Mouse (Mus musculus) heart, embryonic 13.5 days (tissue): ENCODE results near the gene Slc4a5. TPM values are rescaled to one million over a fixed set of nuclear protein-coding genes. Genes with fewer than 3 reads are reported as not detected.
A peak's percentile ranks its signal among the peaks of the same experiment; 100 is the strongest.

Experiments
- ATAC-seq: fragments of 200-750 bp; cut with Nextera tagmentation; 2 replicates; pipeline ENCODE4 v1.8.0; 2017; ENCODE audit warnings: moderate TSS enrichment; ENCODE audit not compliant: insufficient number of reproducible peaks, low FRiP score, low TSS enrichment; ENCODE audit errors: extremely low read depth
- H3K27ac ChIP-seq: fragments of 300-500 bp; sonication (generic); replicated peaks from 2 replicates; pipeline ENCODE4 v1.5.1; 2015; ENCODE audit warnings: moderate library complexity, mild to moderate bottlenecking, inconsistent platforms
- H3K27me3 ChIP-seq: fragments of 300-500 bp; sonication (generic); replicated peaks from 2 replicates; pipeline ENCODE4 v1.6.1; 2015; ENCODE audit warnings: mild to moderate bottlenecking, inconsistent platforms
- H3K36me3 ChIP-seq: fragments of 300-500 bp; sonication (generic); 2 replicates; pipeline ENCODE4 v1.6.1; 2015; ENCODE audit warnings: mild to moderate bottlenecking, inconsistent platforms
- H3K4me1 ChIP-seq: fragments of 300-500 bp; sonication (generic); 2 replicates; pipeline ENCODE4 v1.6.1; 2015; ENCODE audit warnings: inconsistent platforms
- H3K4me2 ChIP-seq: fragments of 300-500 bp; sonication (generic); 2 replicates; pipeline ENCODE4 v1.6.1; 2015; ENCODE audit warnings: inconsistent platforms, mild to moderate bottlenecking, moderate library complexity
- H3K4me3 ChIP-seq: fragments of 300-500 bp; sonication (generic); 2 replicates; pipeline ENCODE4 v1.5.1; 2015; ENCODE audit warnings: moderate library complexity, mild to moderate bottlenecking, inconsistent platforms
- H3K9ac ChIP-seq: fragments of 300-500 bp; sonication (generic); 2 replicates; pipeline ENCODE4 v1.6.1; 2015; ENCODE audit warnings: inconsistent platforms, mild to moderate bottlenecking, moderate library complexity
- H3K9me3 ChIP-seq: fragments of 300-500 bp; sonication (generic); 2 replicates; pipeline ENCODE4 v1.6.1; 2016; ENCODE audit warnings: inconsistent platforms
- WGBS: fragments of 180-500 bp; shearing (Covaris S2); methylation state at CpG from one replicate; pipeline ENCODE4 v1.1.7; 2015; ENCODE audit warnings: mixed read lengths; 5-methylcytosine and 5-hydroxymethylcytosine counted together
- polyA plus RNA-seq: library from polyadenylated mRNA; unstranded; fragments of >200 nt; fragmentation: Nextera tagmentation; extraction: Ambion mirVana; gene quantifications from 2 replicates; pipeline ENCODE4 v1.2.1, GENCODE M21; 2015

Slc4a5 gene
- polyA plus RNA-seq, 1 experiment from 2014 or later, result 0.11 TPM

- Histone ChIP-seq H3K4me1 (peaks cover 28% of the 10 kb centered on the region), H3K36me3 (peaks cover 52% of the 10 kb centered on the region), H3K4me3 (no peak overlapping the region), H3K4me2 (peak overlapping the region; percentile 93), H3K9me3 (no peaks in the 10 kb centered on the region), H3K27ac (peak overlapping the region; percentile 72; the same call in 1 of the 2 replicates), H3K9ac (no peak overlapping the region), H3K27me3 (no peaks in the 10 kb centered on the region)
- WGBS, result 91% methylated on average over 24 of the region's 24 CpGs
- ATAC-seq, result no peak
Measured at GRCm38 (mm10) chr6:83352666-83353410, 133.2 kb downstream of the Slc4a5 start.

Other genes starting within 250 kb of the Slc4a5 start
- gene Dok1, start 186.4 kb upstream of the Slc4a5 start, polyA plus RNA-seq, result 7.6 and 9.3 TPM in 2 replicates
- gene Loxl3, start 185.7 kb upstream of the Slc4a5 start, polyA plus RNA-seq, result 6.9 and 7.1 TPM in 2 replicates
- gene Aup1, start 165.3 kb upstream of the Slc4a5 start, polyA plus RNA-seq, result 120 and 123 TPM in 2 replicates
- 80.2 and 94.2 TPM in 2 replicates for gene Htra2, start 164.6 kb upstream of the Slc4a5 start, polyA plus RNA-seq
- gene Dqx1, start 162.0 kb upstream of the Slc4a5 start, polyA plus RNA-seq, result 0.41 and 0.62 TPM in 2 replicates
- 0.23 and 1.0 TPM in 2 replicates for gene Tlx2, start 149.5 kb upstream of the Slc4a5 start, polyA plus RNA-seq
- 14.8 and 19.5 TPM in 2 replicates for gene Pcgf1, start 142.0 kb upstream of the Slc4a5 start, polyA plus RNA-seq
- gene Lbx2, start 133.5 kb upstream of the Slc4a5 start, polyA plus RNA-seq, result 0.20 TPM in 1 of 2 replicates, not detected in the other
- gene Ccdc142, start 118.2 kb upstream of the Slc4a5 start, polyA plus RNA-seq, result 1.5 and 1.7 TPM in 2 replicates
- 1.6 TPM in 2 replicates for gene Gm42688, start 118.2 kb upstream of the Slc4a5 start, polyA plus RNA-seq
- gene Mrpl53, start 110.8 kb upstream of the Slc4a5 start, polyA plus RNA-seq, result 134 and 176 TPM in 2 replicates
- 18.5 and 22.0 TPM in 2 replicates for gene Mogs, start 104.3 kb upstream of the Slc4a5 start, polyA plus RNA-seq
- 88.8 and 99.2 TPM in 2 replicates for gene Wbp1, start 98.3 kb upstream of the Slc4a5 start, polyA plus RNA-seq
- 8.2 and 8.7 TPM in 2 replicates for gene Ino80b, start 94.4 kb upstream of the Slc4a5 start, polyA plus RNA-seq
- 19.5 and 21.6 TPM in 2 replicates for gene Rtkn, start 84.4 kb upstream of the Slc4a5 start, polyA plus RNA-seq
- gene Wdr54, start 63.4 kb upstream of the Slc4a5 start, polyA plus RNA-seq, result 7.0 and 7.5 TPM in 2 replicates
- gene 1700003E16Rik, start 63.4 kb upstream of the Slc4a5 start, polyA plus RNA-seq, result 0.55 and 0.64 TPM in 2 replicates
- gene Dctn1, start 53.9 kb upstream of the Slc4a5 start, polyA plus RNA-seq, result 62.3 and 65.9 TPM in 2 replicates
- 27.6 and 30.9 TPM in 2 replicates for gene Mthfd2, start 106.1 kb downstream of the Slc4a5 start, polyA plus RNA-seq
- 30.4 and 30.7 TPM in 2 replicates for gene Mob1a, start 106.2 kb downstream of the Slc4a5 start, polyA plus RNA-seq
- 233 and 264 TPM in 2 replicates for gene Bola3, start 129.3 kb downstream of the Slc4a5 start, polyA plus RNA-seq
- gene Tet3, start 239.3 kb downstream of the Slc4a5 start, polyA plus RNA-seq, result 27.7 and 30.6 TPM in 2 replicates